Mouse (Mus musculus) lung, postnatal 36 days (tissue): ENCODE measurements around the gene Sgk1.
"Not testable (repeated sequence)": the region's sequence is repeated elsewhere in the genome, so short reads cannot be mapped to it uniquely, and the experiment has no call there.

Experiments used
- DNase-seq: peaks from one replicate; pipeline ENCODE4 v3.0.0; 2022; ENCODE audit warnings: mixed read lengths

Sgk1 gene

GRCm38 (mm10) chr10:21868623-21869022 is 13.4 kb upstream of the Sgk1 start:
- DNase-seq: no peak

GRCm38 (mm10) chr10:21881837-21882183 is 174 bp upstream of the Sgk1 start:
- no peak for DNase-seq

- no peak for DNase-seq
Observed at GRCm38 (mm10) chr10:21883587-21883986, 1.6 kb downstream of the Sgk1 start.

- DNase-seq: no peak
Observed at GRCm38 (mm10) chr10:21884534-21884933, 2.5 kb downstream of the Sgk1 start.

GRCm38 (mm10) chr10:21889141-21889765 is 7.3 kb downstream of the Sgk1 start:
- DNase-seq: peak; percentile 60

GRCm38 (mm10) chr10:21890293-21890692 is 8.3 kb downstream of the Sgk1 start:
- peak; percentile 9 for DNase-seq

- DNase-seq: no peak
Observed at GRCm38 (mm10) chr10:21891442-21891841, 9.5 kb downstream of the Sgk1 start.

- DNase-seq: no peak
Observed at GRCm38 (mm10) chr10:21892104-21892503, 10.1 kb downstream of the Sgk1 start.

- no peak for DNase-seq
Observed at GRCm38 (mm10) chr10:21898417-21898816, 16.4 kb downstream of the Sgk1 start.

GRCm38 (mm10) chr10:21898851-21899250 is 16.9 kb downstream of the Sgk1 start:
- not testable (repeated sequence) for DNase-seq

- no peak for DNase-seq
Observed at GRCm38 (mm10) chr10:21899397-21899796, 17.4 kb downstream of the Sgk1 start.

- DNase-seq: peak; percentile 21
Observed at GRCm38 (mm10) chr10:21902152-21903140, 20.5 kb downstream of the Sgk1 start.

- no peak for DNase-seq
Observed at GRCm38 (mm10) chr10:21904151-21904550, 22.2 kb downstream of the Sgk1 start.

- DNase-seq: peak; percentile 59
Observed at GRCm38 (mm10) chr10:21905616-21906015, 23.6 kb downstream of the Sgk1 start.

- DNase-seq: peak; percentile 17
Observed at GRCm38 (mm10) chr10:21906894-21907446, 25.0 kb downstream of the Sgk1 start.

GRCm38 (mm10) chr10:21907784-21908183 is 25.8 kb downstream of the Sgk1 start:
- peak; percentile 19 for DNase-seq

- peak; percentile 43 for DNase-seq
Observed at GRCm38 (mm10) chr10:21908686-21909085, 26.7 kb downstream of the Sgk1 start.

GRCm38 (mm10) chr10:21910334-21910733 is 28.4 kb downstream of the Sgk1 start:
- DNase-seq: no peak

- DNase-seq: no peak
Observed at GRCm38 (mm10) chr10:21911303-21911947, 29.4 kb downstream of the Sgk1 start.

- DNase-seq: no peak
Observed at GRCm38 (mm10) chr10:21914751-21915150, 32.8 kb downstream of the Sgk1 start.

GRCm38 (mm10) chr10:21916301-21917071 is 34.5 kb downstream of the Sgk1 start:
- no peak for DNase-seq

GRCm38 (mm10) chr10:21918016-21918749 is 36.2 kb downstream of the Sgk1 start:
- DNase-seq: no peak
